Mouse (Mus musculus): ENCODE data around the gene Btbd9. TPM values are rescaled to one million over a fixed set of nuclear protein-coding genes. Genes with fewer than 3 reads are reported as not detected.

Btbd9 gene
- polyA plus RNA-seq, 1 experiment: 15.3 TPM

DNA sequence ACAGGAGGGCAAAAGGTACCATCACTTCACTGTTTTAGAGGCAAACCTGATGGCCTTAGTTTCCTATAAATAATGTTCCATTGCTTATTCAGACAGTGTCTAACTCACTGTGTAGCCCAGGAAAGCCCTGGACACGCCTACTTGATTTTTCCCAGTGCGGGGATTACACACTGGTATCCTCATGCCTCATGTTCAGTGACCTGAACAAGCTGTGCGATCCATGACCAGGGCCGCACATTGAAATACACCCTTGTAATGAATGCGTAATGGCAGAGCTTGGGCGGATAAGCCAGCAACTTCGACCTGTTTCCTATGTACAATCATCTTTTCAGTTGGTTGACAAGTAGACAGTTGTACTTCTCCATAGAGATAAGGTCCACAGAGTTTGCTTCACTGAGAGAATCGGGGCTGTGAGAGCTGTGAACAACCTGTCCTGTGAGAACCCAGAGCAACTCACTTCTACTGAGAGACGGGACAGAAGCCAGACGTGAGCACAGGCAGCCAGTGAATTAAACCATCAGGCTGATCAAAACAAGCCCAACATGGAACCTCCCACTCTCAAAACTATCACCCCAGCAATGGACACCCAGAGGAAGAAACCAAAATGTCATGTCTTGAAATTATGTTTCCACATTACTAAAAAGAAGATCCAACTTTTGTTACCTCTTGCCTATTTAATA, 145.2 kb downstream of the Btbd9 start:
- Histone ChIP-seq H3K27me3 (ENCODE audit: control insufficient read depth, insufficient read depth, insufficient read length) (no peaks in the 10 kb centered on the region), H3K79me2 (ENCODE audit: control insufficient read depth, insufficient read depth) (no peaks in the 10 kb centered on the region), H3ac (ENCODE audit: control insufficient read depth, insufficient read length, low read depth) (no peak overlapping the region), H3K4me3 (ENCODE audit: insufficient read depth, poor library complexity, severe bottlenecking) (no peak overlapping the region), H3K79me3 (ENCODE audit: low read depth) (no peaks in the 10 kb centered on the region), H3K36me3 (ENCODE audit: control insufficient read depth, insufficient read depth) (no peaks in the 10 kb centered on the region)
- TF ChIP-seq MAX (IDR thresholded peaks at IDR 0.05): no peak
- TF ChIP-seq MYOG (IDR thresholded peaks at IDR 0.05; ENCODE audit: control insufficient read depth, extremely low read depth, insufficient read length): no peak
- no peak for TF ChIP-seq MYOD1 (IDR thresholded peaks at IDR 0.05; ENCODE audit: control insufficient read depth, insufficient read length, low read depth)
- no peak for TF ChIP-seq CEBPB (IDR thresholded peaks at IDR 0.05; ENCODE audit: low read depth)

DNA sequence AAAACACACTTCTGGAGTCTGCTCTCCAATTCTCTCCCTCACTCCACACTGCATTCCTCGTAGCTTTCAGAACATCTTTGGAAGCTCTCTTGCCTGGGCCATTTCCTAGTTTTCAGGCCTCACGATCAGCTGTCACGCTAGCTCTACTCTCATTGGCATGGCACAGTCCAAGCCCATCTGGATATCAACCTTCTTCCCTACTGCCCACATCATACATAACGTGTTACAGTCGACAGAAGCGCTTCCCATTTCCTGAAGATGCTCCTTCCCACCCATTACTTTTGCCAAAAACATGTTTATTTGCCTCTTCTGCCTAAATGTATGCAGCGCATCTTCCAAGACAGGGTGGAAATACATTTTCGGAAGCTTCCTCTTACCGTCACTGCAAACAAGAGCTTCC, 147.6 kb downstream of the Btbd9 start:
- Histone ChIP-seq H3K79me3 (ENCODE audit: low read depth) (no peaks in the 10 kb centered on the region), H3K79me2 (ENCODE audit: control insufficient read depth, insufficient read depth) (no peaks in the 10 kb centered on the region), H3K4me3 (ENCODE audit: insufficient read depth, poor library complexity, severe bottlenecking) (no peak overlapping the region), H3K27me3 (ENCODE audit: control insufficient read depth, insufficient read depth, insufficient read length) (no peaks in the 10 kb centered on the region), H3ac (ENCODE audit: control insufficient read depth, insufficient read length, low read depth) (no peak overlapping the region), H3K36me3 (ENCODE audit: control insufficient read depth, insufficient read depth) (no peaks in the 10 kb centered on the region)
- TF ChIP-seq USF1 (IDR thresholded peaks at IDR 0.05; ENCODE audit: low read depth) (no peak), CEBPB (IDR thresholded peaks at IDR 0.05; ENCODE audit: low read depth) (no peak), CTCF (IDR thresholded peaks at IDR 0.05; ENCODE audit: control insufficient read depth, insufficient read depth, insufficient read length) (no peak), MAX (IDR thresholded peaks at IDR 0.05) (no peak), MYOG (IDR thresholded peaks at IDR 0.05; ENCODE audit: control insufficient read depth, extremely low read depth, insufficient read length) (no peak), FOSL1 (IDR thresholded peaks at IDR 0.05; ENCODE audit: insufficient read depth, low read length, poor library complexity, severe bottlenecking) (no peak), MYOD1 (IDR thresholded peaks at IDR 0.05; ENCODE audit: control insufficient read depth, insufficient read length, low read depth) (no peak)

DNA sequence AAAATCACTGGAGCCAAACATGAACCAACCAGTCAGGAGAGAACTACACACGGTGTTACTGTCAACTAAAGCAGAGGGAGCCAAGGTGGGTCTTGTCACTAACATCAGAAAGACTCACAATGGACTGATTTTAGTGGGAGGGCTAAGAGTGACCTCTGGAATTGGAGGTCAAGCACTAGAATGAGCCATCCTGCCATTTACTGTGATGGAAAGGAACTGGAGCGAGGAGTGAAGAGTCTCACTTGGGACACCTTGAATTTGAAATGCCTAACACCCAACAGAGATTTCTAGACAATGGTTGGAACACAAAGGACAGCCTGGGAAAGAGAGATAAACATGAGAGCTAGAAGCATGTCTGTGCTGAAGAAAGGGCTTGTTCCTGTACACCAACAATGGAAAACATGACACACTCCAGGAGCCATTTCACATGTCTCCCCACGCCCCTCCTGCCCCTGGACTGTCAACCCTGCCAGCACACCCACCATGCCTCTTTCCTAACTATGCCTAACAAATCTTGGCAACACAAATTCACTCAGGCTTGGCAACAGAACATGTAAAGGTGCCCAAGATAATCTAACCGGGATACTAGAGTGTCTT, 152.9 kb downstream of the Btbd9 start:
- Histone ChIP-seq H3K27me3 (ENCODE audit: control insufficient read depth, insufficient read depth, insufficient read length) (no peaks in the 10 kb centered on the region), H3ac (ENCODE audit: control insufficient read depth, insufficient read length, low read depth) (no peak overlapping the region), H3K36me3 (ENCODE audit: control insufficient read depth, insufficient read depth) (no peaks in the 10 kb centered on the region), H3K79me2 (ENCODE audit: control insufficient read depth, insufficient read depth) (no peaks in the 10 kb centered on the region), H3K4me3 (ENCODE audit: insufficient read depth, poor library complexity, severe bottlenecking) (no peak overlapping the region), H3K79me3 (ENCODE audit: low read depth) (no peaks in the 10 kb centered on the region)
- TF ChIP-seq CTCF (IDR thresholded peaks at IDR 0.05; ENCODE audit: control insufficient read depth, insufficient read depth, insufficient read length) (no peak), MYOD1 (IDR thresholded peaks at IDR 0.05; ENCODE audit: control insufficient read depth, insufficient read length, low read depth) (no peak), USF1 (IDR thresholded peaks at IDR 0.05; ENCODE audit: low read depth) (no peak), MAX (IDR thresholded peaks at IDR 0.05) (no peak), FOSL1 (IDR thresholded peaks at IDR 0.05; ENCODE audit: insufficient read depth, low read length, poor library complexity, severe bottlenecking) (no peak)

DNA sequence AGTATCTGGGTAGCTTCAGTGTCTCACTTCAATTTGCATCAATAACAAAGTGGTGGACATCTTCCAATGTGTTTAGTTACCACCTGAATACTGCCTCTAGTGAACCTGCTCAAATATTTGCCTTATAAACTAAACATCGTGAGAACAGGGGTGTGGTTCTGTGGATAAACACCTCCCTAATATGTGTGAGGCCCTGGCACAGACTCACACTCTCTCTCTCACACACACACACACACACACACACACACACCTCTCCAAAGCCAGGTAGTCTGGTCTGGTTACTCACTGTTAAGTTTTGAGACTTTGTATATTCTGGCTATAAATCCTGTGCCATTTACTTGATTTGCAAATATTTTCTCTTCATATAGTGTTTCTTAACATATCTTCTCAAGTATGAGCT, 154.0 kb downstream of the Btbd9 start:
- Histone ChIP-seq H3K4me3 (ENCODE audit: insufficient read depth, poor library complexity, severe bottlenecking) (no peak overlapping the region), H3K27me3 (ENCODE audit: control insufficient read depth, insufficient read depth, insufficient read length) (no peaks in the 10 kb centered on the region), H3K36me3 (ENCODE audit: control insufficient read depth, insufficient read depth) (no peaks in the 10 kb centered on the region), H3K79me2 (ENCODE audit: control insufficient read depth, insufficient read depth) (no peaks in the 10 kb centered on the region), H3ac (ENCODE audit: control insufficient read depth, insufficient read length, low read depth) (no peak overlapping the region), H3K79me3 (ENCODE audit: low read depth) (no peaks in the 10 kb centered on the region)
- no peak for TF ChIP-seq USF1 (IDR thresholded peaks at IDR 0.05; ENCODE audit: low read depth)
- TF ChIP-seq MAX (IDR thresholded peaks at IDR 0.05): no peak
- TF ChIP-seq FOSL1 (IDR thresholded peaks at IDR 0.05; ENCODE audit: insufficient read depth, low read length, poor library complexity, severe bottlenecking): no peak
- TF ChIP-seq CTCF (IDR thresholded peaks at IDR 0.05; ENCODE audit: control insufficient read depth, insufficient read depth, insufficient read length): no peak
- no peak for TF ChIP-seq CEBPB (IDR thresholded peaks at IDR 0.05; ENCODE audit: low read depth)
- TF ChIP-seq MYOD1 (IDR thresholded peaks at IDR 0.05; ENCODE audit: control insufficient read depth, insufficient read length, low read depth): no peak
- no peak for TF ChIP-seq MYOG (IDR thresholded peaks at IDR 0.05; ENCODE audit: control insufficient read depth, extremely low read depth, insufficient read length)

DNA sequence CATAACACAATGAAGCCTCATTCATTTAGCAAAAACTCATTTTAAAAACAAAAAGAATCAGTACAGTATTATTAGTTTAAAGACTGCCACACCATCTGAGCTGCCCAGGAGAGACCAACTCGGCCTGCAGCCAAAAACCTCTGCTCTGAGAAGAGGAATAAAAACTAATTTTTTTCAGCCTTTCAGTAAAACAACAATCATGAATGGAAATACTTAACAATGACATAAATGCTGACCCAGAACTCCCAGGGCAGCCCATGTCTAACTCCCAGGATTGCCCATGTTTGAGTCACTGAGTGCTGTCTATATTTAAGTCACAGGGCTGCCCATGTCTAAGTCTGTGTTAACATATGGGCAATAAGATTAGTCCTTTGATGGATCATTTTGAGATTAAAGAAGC, 155.0 kb downstream of the Btbd9 start:
- H3K79me2 ChIP-seq (ENCODE audit: control insufficient read depth, insufficient read depth): no peaks in the 10 kb centered on the region
- no peak for TF ChIP-seq MAX (IDR thresholded peaks at IDR 0.05)
- TF ChIP-seq USF1 (IDR thresholded peaks at IDR 0.05; ENCODE audit: low read depth): no peak
- TF ChIP-seq FOSL1 (IDR thresholded peaks at IDR 0.05; ENCODE audit: insufficient read depth, low read length, poor library complexity, severe bottlenecking): no peak
- no peak for TF ChIP-seq CEBPB (IDR thresholded peaks at IDR 0.05; ENCODE audit: low read depth)
- no peak for TF ChIP-seq MYOG (IDR thresholded peaks at IDR 0.05; ENCODE audit: control insufficient read depth, extremely low read depth, insufficient read length)
- TF ChIP-seq MYOD1 (IDR thresholded peaks at IDR 0.05; ENCODE audit: control insufficient read depth, insufficient read length, low read depth): no peak
- no peak for TF ChIP-seq CTCF (IDR thresholded peaks at IDR 0.05; ENCODE audit: control insufficient read depth, insufficient read depth, insufficient read length)
- no peaks in the 10 kb centered on the region for H3K36me3 ChIP-seq (ENCODE audit: control insufficient read depth, insufficient read depth)
- no peak overlapping the region for H3K4me3 ChIP-seq (ENCODE audit: insufficient read depth, poor library complexity, severe bottlenecking)
- H3ac ChIP-seq (ENCODE audit: control insufficient read depth, insufficient read length, low read depth): no peak overlapping the region
- H3K27me3 ChIP-seq (ENCODE audit: control insufficient read depth, insufficient read depth, insufficient read length): no peaks in the 10 kb centered on the region
- H3K79me3 ChIP-seq (ENCODE audit: low read depth): no peaks in the 10 kb centered on the region

DNA sequence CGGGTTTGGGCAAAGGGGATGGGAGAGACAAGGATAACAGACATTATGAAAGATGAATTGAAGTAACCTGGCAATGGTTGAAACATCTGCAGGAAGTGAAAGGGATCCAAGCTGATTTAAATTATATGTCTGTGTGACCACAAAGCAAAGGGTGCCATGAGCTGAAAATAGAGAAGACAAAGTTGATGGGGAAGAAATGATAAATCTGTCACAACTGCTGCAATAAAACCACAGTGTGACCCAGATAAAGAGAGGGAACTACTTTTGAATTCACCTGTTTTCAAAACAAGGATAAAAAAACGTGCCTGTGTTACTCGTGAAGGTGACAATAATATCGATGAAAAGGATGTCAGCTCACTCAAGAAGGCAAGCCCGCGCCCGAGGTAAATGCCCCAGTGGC, 156.8 kb downstream of the Btbd9 start:
- H3K27me3 ChIP-seq (ENCODE audit: control insufficient read depth, insufficient read depth, insufficient read length): no peaks in the 10 kb centered on the region
- H3ac ChIP-seq (ENCODE audit: control insufficient read depth, insufficient read length, low read depth): no peak overlapping the region
- no peaks in the 10 kb centered on the region for H3K79me2 ChIP-seq (ENCODE audit: control insufficient read depth, insufficient read depth)
- no peaks in the 10 kb centered on the region for H3K79me3 ChIP-seq (ENCODE audit: low read depth)
- no peak overlapping the region for H3K4me3 ChIP-seq (ENCODE audit: insufficient read depth, poor library complexity, severe bottlenecking)
- TF ChIP-seq CEBPB (IDR thresholded peaks at IDR 0.05; ENCODE audit: low read depth) (no peak), CTCF (IDR thresholded peaks at IDR 0.05; ENCODE audit: control insufficient read depth, insufficient read depth, insufficient read length) (no peak), FOSL1 (IDR thresholded peaks at IDR 0.05; ENCODE audit: insufficient read depth, low read length, poor library complexity, severe bottlenecking) (no peak), USF1 (IDR thresholded peaks at IDR 0.05; ENCODE audit: low read depth) (no peak), MYOD1 (IDR thresholded peaks at IDR 0.05; ENCODE audit: control insufficient read depth, insufficient read length, low read depth) (no peak)
- no peaks in the 10 kb centered on the region for H3K36me3 ChIP-seq (ENCODE audit: control insufficient read depth, insufficient read depth)

Measured in C2C12 (cell line).